Mouse (Mus musculus): ENCODE measurements around the gene Tspoap1.
A peak's percentile ranks its signal among the peaks of the same experiment; 100 is the strongest.

Tspoap1 gene

DNA sequence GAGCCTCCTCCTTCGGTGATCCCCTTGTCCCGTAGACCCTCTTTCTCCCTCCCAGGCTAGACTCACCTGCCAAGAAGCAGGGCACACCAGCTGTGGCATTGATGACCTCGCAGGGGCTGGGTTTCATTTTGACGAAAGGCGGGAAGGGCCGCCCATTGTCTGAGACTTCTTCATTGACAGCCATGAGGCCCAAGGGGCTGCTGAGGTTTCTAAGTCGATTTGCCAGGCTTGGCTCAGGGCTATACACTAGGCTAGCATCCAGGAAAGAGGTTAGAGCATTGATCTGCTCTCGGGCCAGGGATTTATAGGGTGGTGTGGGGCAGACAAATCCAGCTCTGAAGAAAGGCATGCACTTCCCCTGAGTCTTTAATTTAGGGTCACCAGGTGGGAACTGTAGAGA, 54.5 kb downstream of the Tspoap1 start:
- DNase-seq (ENCODE audit: low spot score in 2 of 2): no peak

DNA sequence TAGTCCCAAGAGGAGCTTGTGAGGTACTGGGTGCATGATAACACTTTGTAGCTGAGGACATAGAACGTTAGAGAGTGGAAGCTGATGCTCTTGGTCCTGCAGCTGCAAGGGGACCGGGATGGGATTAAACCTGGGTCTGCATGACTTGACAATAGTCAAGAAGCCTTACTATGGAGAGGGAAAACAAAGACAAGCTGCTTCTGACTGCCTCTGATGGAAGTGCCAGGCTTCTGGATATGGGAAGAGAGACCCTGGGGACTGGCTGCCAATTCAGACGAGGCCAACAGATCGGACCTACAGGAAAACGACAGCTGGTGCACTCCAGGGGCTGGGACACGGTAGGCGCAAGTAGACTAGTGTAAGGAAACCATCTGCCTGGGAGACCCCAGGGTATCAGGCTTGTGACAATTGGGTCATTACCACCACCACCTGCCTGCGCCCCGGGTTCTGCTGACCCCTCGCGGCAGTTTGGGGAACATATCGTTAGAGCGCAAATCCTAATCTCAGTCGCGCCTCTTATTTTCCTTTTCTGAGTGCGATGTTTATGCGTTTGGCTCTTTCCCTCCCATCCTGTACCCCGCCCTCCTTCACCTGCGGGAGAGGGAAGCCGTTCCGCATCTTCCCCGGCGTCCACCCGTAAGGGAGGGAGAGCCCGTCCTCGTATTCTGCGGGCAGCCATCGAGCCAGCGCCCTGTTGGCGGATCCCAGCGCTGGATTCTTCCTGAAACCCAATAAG, 56.5 kb downstream of the Tspoap1 start:
- peak; percentile 13 to 42 for DNase-seq (ENCODE audit: low spot score in 2 of 2)

DNA sequence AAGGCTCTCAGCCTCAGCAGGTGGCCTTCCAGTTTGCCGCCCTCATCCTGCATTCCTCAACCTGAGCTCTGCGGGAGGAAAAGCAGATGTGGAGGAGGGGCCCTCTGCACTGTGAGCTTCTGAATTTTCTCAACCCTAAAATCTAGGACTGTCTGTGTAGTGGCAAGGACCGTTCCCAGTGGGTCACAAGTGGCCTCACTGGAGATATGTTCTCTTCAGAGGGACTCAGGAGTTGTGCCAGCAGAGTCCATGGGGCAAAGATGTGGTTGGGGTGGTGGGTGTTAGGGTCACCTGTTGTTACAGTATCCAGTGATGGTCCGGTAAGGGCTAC, 57.1 kb downstream of the Tspoap1 start:
- no peak for DNase-seq (ENCODE audit: low spot score in 2 of 2)

- DNase-seq (ENCODE audit: low spot score in 2 of 2): no peak
These were observed 61.2 kb downstream of the Tspoap1 start for GRCm38 (mm10) chr11:87821502-87821901.

- no peak for DNase-seq (ENCODE audit: low spot score in 2 of 2)
These were observed 68.0 kb downstream of the Tspoap1 start, which contains the start of gene Lpo for GRCm38 (mm10) chr11:87828239-87828900. TSS of gene Lpo (minus strand) at chr11:87828289.

Measured in frontal cortex, postnatal 14 days (tissue).